Mouse (Mus musculus) mesoderm, embryonic 11.5 days (tissue): ENCODE measurements at regions not wholly inside any gene's neighbourhood (a gene's known extent, or its start where the extent isn't known, plus 50 kb on each side); places are given as distances from the start of the nearest gene placed in this dataset.
A peak's percentile ranks its signal among the peaks of the same experiment; 100 is the strongest.

Experiments
- DNase-seq: peaks from one replicate; pipeline ENCODE4 v3.0.0-alpha.2; 2012; ENCODE audit warnings: low read depth, low spot score

DNA sequence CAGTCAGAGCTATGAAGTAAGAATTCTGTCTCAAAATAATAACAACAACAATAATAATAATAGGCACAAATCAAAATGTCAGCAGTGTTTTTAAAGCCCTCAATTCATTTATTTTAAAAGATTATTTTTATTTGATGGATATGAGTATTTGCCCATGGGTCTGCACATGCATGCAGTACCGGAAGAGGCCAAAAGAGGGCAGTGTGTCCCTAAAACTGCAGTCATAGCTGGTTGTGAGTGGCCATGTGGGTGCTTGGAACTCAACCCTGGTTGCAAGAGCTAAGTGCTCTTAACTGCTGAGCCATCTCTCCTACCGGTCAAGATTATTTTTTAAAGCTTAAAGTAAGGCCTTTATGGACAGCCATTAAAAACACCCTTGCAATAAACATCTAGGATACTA, 439.1 kb upstream of the Jarid2 start:
- DNase-seq, result no peak

DNA sequence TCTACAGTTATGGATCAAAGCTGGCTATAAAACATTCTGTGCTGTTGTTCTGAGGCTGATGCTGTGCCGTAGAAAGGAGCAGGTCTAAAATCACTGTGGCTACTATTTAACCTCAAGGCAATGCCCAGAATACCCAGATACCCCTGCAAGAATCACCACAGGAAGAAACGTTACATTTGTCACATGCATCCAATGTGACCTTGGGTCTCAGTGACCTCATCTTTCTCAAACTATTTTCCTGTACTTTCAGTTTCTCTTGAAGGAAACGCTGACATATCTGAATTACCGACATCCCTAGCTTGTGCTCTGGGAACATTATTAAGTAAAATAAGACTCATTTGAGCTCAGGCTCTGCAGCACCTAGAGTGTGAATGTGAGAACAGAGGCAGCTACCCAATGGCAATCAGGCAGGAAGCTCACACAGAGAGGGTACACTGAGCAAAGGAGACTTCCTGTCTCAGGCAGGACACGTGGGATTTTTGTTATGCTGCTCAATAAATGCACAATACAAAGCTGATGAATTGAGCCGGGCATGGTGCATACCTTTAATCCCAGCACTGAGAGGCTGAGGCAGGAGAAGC, 436.7 kb upstream of the Jarid2 start:
- DNase-seq, result no peak

DNA sequence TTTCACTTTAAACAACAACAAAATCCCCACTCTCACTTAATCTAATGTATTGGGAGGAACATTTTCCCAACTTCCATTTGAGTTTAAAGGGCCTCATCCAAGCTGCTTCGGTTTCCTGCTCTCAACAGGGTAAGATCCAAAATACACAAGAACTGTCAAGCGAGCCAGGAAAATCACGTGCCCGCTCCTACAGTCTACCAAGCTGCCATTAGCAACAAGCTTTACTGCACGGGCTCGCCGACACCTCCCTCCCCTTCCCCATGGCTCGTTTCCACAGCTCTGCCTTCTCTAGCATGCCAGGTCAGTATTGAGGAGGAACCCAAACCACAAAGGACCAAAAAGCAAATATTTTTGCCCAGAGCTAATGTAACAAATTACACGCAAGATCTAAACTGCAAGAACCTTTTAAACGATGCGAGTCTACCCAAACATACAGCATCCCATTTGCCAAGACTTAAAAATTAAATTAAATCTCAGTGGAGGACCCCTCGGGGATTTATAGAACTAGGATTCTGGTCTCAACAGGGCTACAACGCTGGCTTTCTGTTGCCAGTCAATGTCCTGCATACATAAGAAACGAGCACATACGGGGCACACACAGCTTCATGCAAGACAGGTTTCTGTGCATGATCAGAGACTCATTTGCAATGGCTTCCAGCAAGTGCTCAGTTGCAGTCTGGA, 435.4 kb upstream of the Jarid2 start:
- no peak for DNase-seq

DNA sequence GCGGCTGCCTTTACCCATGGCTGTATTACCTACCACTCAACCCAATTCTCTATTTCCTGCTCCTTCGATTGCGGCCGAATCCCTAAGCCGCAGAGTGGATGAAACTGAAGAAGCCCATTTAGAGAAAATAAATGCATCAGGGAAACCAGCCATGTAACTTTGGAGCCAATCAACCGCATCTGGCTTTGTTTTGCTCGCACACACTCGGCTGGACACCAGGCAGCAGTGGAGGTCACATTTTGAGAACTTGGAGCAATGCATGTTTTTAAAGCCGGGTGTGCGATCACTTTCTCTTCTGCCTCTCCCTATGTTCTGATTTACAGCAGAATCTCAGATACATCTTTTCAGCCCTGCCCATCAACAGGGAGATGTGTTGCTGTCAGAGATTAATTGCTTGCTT, 433.7 kb upstream of the Jarid2 start:
- DNase-seq, result no peak

DNA sequence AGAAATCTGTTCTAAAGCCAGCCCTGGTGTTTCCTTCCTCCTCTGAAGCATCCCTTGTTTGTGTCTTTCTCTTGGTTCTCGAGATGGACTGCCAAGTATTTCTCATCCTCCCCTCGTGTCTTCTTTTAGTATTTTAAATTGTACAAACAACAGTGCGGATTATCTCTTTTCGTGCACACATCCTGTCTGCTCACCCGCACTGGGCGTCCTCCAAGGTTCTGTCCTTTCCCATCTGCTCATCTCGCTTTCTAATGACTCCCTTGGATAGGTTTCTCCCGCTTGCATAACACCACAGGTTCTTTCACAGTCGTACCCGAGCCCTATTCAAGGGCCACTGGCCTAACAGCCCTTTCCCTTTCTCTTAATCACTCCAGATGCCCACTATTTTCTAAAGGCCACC, 428.7 kb upstream of the Jarid2 start:
- DNase-seq, result no peak

DNA sequence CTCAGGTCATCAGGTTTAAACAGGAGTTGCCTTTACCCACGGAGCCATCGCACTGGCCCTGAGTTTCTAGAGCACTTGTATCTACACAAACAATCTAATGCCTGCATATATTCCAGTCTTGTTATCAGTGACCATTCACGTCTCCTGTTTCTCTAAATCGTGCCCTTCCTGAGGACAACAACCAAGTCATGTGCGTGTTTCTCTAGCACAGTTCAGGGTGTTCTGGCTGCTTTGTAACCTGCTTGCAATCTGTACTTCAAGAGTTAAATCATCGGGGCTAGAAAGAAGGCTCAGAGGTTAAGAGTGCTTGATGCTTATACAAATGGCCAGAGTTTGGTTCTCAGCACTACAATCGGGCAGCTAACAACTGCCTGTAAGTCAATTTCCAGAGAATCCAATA, 428.1 kb upstream of the Jarid2 start:
- DNase-seq, result no peak

DNA sequence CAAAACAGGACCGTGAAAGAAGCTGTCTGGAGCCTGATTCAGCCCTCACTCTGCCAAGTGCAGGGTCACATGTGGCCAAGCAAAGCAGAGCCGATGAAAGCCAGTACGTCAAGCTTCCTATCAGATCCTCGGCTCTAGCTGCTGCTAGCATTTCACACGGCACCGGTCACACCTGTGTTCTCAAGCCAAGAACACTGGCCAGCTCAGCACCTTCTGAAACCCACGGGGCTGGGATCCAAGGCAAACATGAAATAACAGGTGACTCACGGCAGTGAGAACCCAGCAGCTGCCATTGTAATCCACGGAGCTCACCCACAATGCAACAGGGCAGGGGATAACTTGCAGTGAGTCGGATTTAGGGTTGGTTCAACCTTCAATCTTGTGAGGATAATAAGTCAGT, 427.3 kb upstream of the Jarid2 start:
- no peak for DNase-seq

DNA sequence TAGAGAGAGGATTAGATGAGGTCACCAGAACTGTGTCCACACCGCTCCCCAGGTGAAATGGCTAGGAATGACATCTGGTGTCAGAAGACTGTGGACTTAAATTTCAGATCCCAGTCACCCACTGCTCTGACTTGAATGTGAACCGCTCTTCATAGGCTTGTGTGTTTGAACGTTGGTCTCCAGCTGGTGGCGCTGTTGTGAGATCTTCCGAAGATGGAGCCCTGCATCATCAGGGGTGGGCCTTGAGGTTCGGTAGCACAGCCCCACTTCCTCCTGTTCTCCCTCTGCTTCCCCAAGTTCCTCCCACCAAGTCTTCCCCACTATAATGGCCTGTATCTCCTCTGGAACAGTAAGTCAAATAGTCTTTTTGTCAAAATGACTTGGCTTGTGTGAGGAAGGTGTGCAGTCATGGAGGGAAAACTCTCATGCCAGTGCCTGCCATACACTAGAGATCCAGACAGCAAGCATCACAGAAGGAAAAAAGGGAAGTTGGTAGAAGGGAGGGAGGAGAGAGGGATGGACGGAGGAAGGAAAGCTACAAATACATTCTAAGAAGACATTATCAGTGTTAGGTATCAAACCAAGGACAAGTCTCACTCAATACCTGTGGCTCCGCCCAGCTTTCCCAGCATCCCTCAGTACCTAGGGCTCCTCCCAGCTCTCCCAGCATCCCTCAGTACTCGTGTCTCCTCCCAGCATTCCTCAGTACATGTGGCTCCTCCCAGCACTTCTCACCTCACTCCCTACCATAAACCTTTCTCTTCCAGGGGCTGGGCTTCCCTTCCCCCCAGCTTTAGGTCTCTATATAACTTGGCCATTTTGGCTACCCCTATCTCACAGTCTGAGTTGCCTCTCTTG, 423.9 kb upstream of the Jarid2 start:
- DNase-seq, result no peak

DNA sequence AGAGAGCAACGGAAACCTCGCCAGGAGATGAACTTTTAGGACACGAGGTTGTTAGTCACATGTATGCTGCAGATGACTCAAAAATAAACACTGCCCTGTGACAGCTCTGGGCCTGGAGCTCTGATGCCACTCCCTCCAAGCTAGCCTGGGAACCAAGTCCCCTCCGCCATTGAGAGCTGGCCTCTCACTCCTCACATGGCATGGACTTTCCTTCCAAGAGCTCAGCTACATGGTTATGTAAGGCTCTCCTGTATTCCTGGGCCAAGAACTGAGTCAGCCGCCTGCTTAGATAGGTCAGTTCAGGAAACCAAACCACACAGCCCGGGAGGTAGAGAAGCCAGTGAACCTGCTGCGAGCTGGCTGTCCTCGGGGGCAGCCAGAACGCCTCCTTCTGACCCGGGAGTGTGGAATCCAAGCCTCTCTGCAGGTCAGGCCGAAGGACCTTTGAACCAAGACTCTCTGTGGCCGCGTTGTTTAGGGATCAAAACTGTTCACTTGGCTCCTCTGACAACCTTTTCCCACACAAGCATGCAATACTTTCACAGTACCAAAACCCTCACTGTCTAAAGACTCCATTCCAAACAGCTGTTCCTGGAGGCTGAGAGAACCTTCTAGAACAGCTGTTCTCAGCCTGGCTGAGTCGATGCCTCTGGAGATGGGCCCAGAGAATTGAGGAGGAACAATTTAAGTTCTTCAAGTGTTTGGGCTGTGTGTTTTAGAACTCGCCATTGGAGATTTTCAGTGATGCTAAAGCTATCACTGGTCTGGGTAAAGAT, 422.8 kb upstream of the Jarid2 start:
- DNase-seq, result no peak

DNA sequence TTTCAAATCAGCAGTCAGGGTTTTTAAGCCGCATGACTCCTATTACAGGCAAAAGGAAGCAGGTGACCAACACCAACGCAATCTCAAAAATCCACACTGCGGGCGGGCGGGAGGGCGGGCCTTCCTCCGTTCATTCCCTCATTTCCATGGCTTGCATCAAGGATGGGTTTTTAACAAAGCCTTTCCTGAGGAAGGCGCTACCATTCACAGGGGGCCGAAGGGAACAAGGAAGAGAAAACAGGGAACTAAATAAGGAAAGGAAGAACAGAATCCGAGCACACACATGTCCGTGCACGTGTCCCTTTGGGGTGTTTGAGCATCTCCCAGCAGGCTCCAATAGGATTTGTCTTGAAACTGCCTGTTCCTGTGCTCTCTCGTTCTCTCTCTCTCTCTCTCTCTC, 421.0 kb upstream of the Jarid2 start:
- DNase-seq, result no peak

DNA sequence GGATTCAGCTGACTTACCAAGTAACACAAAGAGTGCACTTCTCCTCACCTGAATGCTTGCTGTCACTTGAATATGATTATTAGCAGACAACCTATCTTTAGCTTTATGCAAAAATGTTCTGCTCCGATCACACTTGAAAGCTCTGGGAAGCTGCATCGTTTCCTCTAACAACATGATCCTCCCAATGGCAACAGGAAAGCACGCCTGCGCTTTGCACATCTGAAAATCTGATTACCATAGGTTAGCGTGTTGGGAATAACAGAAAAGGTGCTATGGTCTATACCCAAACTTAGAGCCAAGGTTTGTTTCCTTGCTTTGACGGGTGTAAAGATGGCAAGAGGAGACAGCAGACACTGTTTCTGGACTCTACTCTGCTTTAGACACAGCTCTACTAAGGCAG, 417.0 kb upstream of the Jarid2 start:
- no peak for DNase-seq

DNA sequence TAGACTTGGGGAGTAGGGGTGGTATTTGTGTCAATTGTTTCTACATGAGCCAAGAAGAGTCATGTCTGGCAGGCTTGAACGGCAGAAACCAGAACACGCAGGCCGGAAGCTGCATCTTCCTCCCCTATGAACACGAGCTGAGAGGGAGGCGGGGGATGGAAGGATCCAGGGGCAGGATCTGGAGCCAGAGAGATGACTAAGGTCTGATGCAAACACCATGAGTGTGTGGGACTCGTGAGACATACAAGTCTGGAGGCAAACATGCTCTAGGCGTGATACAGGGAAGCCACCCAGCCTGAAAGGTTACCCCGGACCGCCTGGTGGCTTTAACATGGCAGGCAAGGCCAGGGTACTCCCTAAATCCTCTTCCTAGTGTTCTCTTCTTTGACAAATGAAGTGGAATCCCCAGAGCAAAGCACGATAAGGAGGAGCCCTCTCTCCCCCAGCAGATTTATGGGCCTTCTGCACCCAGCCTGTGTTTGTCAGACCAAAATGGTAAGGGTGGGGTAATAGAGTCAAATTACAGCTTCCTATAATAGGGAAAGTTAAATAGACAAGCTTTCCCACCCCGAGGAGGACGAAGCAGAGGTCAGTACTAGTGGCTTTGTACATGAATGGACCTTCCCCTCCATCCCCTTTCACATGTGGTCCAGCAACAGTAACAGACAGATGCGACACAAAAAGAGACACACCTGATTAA, 412.4 kb upstream of the Jarid2 start:
- DNase-seq, result peak; percentile 33

DNA sequence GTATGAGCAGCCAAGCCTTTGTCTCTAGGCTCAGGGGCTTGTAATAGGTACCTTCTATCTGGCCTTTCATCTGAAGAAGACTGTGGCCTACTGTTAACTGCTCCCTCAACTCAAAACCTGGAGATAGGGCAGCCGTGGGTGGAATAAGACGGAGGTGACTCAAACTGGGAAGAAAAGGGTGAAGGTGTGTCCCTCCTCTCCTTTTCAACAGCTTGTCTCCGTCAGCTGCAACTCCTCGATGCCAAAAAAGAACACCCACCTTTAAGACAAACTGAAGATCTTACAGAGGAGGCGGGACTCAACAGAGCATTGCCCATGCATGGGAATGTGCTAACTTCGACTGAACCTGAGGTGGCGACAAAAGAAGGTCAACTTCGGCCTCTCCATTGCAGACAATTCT, 411.7 kb upstream of the Jarid2 start:
- no peak for DNase-seq

DNA sequence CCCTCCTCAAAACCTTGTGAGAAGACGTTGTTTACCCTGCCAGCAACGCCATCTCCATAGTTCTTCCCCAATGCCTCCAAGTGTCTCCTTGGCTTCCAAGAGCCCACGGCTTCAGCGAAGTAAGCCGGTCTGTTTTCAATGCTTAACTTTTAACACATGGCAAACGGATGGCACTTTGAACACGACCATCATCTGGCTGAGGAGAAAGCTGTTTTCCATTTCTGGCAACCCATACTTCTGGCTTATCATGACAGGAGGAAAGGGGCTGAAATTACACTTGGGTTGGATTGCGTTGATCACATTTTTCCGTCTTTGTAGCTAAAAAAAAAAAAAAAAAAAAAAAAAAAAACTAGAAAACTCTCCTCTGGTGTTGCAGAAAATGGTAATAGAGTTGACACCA, 410.2 kb upstream of the Jarid2 start:
- no peak for DNase-seq

DNA sequence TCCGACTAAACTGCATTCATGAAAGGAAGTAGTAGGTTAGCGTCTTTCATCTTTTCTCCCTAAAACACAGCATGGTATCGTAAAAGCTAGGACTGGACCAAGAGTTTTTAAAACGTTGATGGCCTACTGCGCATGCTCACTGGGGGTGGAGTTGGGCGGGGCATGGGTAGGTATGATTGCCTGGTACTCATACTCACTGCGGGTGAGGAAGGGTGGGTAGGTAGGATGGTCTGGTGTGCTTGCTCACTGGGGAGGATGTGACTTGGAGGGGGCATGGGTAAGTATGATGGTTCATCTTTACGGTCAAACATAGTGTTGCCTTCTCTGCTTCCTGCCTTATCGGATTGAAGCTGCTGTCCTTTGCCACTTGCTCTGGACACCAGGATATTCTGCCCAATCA, 409.8 kb upstream of the Jarid2 start:
- no peak for DNase-seq

DNA sequence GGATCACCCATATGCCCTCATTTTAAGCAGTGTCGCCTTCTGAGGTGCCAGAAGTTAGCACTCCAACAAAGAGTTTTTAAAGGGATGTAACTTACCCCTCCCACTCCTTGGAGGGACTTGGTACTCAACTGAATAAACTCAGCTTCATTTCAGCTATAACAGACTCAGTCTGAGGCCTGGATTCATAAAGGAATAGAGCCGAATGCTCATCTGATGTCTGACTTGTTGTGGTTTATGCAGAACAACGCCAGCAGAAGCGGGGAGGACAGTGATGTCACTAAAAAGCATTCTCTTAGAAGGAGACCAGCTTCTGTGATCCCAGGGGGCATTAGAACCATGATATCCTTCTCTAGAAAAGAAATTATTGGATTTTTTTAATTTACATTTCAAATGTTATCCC, 409.0 kb upstream of the Jarid2 start:
- DNase-seq, result no peak

DNA sequence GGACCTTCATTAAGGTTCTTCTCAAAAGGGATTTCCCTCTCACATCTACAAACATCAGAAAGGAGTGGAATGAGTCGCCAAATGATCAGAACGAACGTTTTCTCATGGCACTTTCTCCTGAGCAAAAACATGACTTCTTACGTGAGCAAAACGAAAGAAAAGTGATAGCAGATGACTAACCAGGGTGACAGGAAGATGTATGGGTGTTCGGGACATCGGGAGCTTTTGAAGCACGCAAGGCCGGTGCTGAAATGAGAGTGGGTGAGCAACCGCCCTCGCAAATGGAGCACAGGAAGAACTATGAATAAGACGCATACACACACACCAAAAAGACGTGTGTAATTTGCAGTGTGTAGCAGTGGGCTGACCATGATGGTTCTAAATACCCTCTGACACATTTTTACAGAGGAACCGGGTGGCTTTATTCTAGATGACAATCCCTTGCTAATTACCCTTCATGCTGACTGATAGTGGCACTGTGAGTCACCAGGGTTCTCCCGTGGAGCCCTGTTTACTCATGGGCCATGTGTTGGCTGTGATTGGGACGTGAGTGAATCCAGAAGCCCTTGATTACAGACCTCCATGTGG, 408.2 kb upstream of the Jarid2 start:
- DNase-seq, result no peak

DNA sequence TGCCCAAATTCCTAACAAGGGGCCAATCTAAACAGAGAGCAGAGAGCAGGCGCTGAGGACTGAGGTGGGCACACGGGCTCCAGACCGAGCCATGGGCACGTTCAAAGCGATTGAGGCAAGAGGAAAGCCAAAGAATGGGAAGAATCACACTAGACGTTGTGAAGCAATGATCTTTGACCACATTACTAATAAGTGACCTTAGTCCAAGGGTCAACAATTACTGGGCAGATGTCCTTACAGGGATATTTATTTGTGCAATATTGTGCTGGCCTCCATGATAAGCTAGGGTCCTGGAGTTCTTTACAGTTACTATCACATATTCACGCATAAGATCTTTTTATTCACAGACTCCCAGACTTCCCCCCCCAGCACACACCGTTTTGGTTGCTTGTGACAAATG, 400.9 kb upstream of the Jarid2 start:
- no peak for DNase-seq

DNA sequence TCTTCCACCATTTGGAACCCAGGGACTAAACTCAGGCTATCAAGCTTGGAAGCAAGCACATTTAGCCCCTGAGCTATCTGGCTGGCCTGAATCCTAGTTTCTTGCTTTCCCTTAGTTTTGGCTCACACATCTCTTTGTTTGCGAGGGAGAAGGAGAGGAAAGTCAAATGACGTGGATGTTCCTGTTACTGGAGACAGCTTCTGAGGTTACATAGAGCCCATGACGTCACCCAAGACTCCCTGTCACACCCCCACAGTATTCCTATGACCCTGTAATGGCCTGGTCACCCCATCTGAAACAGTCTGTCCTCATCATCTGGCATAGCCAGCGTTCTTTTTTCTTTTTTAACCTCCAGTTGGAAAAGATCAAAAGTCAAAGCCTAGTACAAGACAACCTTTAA, 400.1 kb upstream of the Jarid2 start:
- DNase-seq, result no peak

DNA sequence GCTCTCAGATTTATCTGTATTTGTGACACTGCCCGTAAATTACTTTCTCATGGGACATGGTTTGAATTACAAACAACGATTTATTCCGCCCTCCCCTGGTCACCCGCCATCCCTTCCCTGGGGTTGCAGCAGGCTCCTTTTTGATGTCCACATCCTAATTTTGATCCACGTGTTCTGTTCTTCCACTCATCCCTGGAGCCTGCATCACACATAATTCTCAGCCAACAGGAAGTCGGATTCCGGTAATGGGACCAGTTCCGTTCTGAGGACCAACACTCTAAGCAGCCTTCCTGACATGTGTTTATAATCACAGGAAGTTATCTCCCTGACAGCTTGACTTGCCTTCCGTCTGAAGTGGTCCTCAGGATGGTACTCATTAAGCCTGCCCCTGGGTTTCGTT, 399.6 kb upstream of the Jarid2 start:
- peak; percentile 56 for DNase-seq

DNA sequence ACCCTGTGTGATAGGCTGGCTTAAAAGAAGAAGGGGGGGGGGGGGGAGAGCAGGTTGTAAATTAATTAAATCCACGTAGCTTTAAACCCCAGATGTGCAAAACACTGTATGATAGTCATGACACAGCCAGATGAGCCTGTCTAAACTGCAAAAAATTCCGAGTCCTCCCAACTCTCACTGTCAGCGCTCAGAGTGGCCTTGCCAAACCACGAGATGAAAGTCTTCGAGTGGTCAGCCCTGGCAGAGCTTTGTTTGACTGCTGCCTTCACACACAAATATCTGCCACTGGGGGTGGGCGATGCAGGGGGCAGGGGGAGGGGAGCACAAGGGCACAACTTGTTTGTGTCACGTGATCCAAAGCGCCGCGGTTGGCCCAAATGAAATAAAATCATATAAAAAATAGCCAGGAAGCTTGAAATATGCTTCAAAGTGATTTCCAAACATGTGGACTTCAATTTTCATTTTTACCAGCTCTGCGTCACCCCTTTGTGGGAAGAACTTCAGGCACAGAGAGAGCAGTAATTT, 396.5 kb upstream of the Jarid2 start:
- no peak for DNase-seq
